15 mouse cellular contexts compared by ENCODE assay signal in genomic region chr4:133488619-133489392, GRCm38 (mm10). TPM values are rescaled to one million over a fixed set of nuclear protein-coding genes. Genes with fewer than 3 reads are reported as not detected.
DNase-seq lines count a peak whose midpoint lies in the region; ATAC-seq lines count a peak whose summit lies in the region.
"Had no signal": no experiment of that assay in that cellular context is flagged by ENCODE, and none has a peak within 500 bp of the region (broad histone marks: within the 10 kb centered on the region; RNA-seq: fewer than 3 reads in every experiment).

No protein-coding gene starts in this region.

- peaks cover 34% of the 10 kb centered on the region for H3K4me1 ChIP-seq in lung, embryonic 15.5 days
- H3K4me1 ChIP-seq in liver, embryonic 15.5 days (replicated peaks): peaks cover 45% of the 10 kb centered on the region
- H3K4me1 ChIP-seq in stomach, embryonic 15.5 days: peaks cover 22% of the 10 kb centered on the region

- H3K27ac ChIP-seq in lung, embryonic 15.5 days: peak overlapping the region; percentile 41
- no peak overlapping the region for H3K27ac ChIP-seq in liver, embryonic 15.5 days (replicated peaks)
- peak overlapping the region; percentile 5; the same call in 1 of the 2 replicates for H3K27ac ChIP-seq in stomach, embryonic 15.5 days
- H3K27ac ChIP-seq: hindbrain, postnatal 0 days; macrophage had no signal

- no peaks in the 10 kb centered on the region for H3K9me3 ChIP-seq in lung, embryonic 15.5 days
- no peaks in the 10 kb centered on the region for H3K9me3 ChIP-seq in liver, embryonic 15.5 days (replicated peaks)
- no peaks in the 10 kb centered on the region for H3K9me3 ChIP-seq in stomach, embryonic 15.5 days
- H3K9me3 ChIP-seq: embryonic facial prominence, embryonic 13.5 days had no signal

- no peaks in the 10 kb centered on the region for H3K27me3 ChIP-seq in lung, embryonic 15.5 days
- peaks cover 46% of the 10 kb centered on the region for H3K27me3 ChIP-seq in liver, embryonic 15.5 days
- H3K27me3 ChIP-seq in stomach, embryonic 15.5 days (replicated peaks): no peaks in the 10 kb centered on the region

- WGBS in lung, embryonic 15.5 days: 67% methylated on average over 20 of the region's 20 CpGs
- 57% methylated on average over 20 of the region's 20 CpGs for WGBS in liver, embryonic 15.5 days (ENCODE audit: insufficient replicate concordance)
- WGBS in stomach, embryonic 15.5 days: 68% methylated on average over 20 of the region's 20 CpGs

- DNase-seq in cerebellum, adult 8-10 months: peak; percentile 7
- no peak for DNase-seq in cerebellum, adult 9-10 months
- DNase-seq in lung, postnatal 14 days: no peak
- DNase-seq in spleen, postnatal 14 days (ENCODE audit: low spot score in 2 of 2): no peak
- DNase-seq in urinary bladder, adult 18-20 months (ENCODE audit: low spot score in 2 of 2): no peak
- DNase-seq: cerebellum, postnatal 14 days; gastrocnemius, postnatal 36 days; right cerebral cortex, postnatal 14 days had no signal

- no peak for ATAC-seq in lung, embryonic 15.5 days (ENCODE audit: borderline replicate concordance, extremely low read depth, low FRiP score, low TSS enrichment)
- ATAC-seq in liver, embryonic 15.5 days (ENCODE audit: insufficient read depth): peak; percentile 73
- ATAC-seq in stomach, embryonic 15.5 days (ENCODE audit: insufficient read depth, low FRiP score, low read depth): peak; percentile 57; the same call in 1 of the 2 replicates
- ATAC-seq: forebrain, embryonic 16.5 days; hindbrain, postnatal 0 days had no signal

- H3K4me3 ChIP-seq in lung, embryonic 15.5 days: no peak overlapping the region
- H3K4me3 ChIP-seq in liver, embryonic 15.5 days (replicated peaks): no peak overlapping the region
- no peak overlapping the region for H3K4me3 ChIP-seq in stomach, embryonic 15.5 days (replicated peaks)
- H3K4me3 ChIP-seq: embryonic facial prominence, embryonic 13.5 days had no signal

- no peak overlapping the region for H3K9ac ChIP-seq in lung, embryonic 15.5 days
- no peak overlapping the region for H3K9ac ChIP-seq in liver, embryonic 15.5 days
- H3K9ac ChIP-seq in stomach, embryonic 15.5 days: no peak overlapping the region
- H3K9ac ChIP-seq: embryonic facial prominence, embryonic 13.5 days had no signal

- no peak overlapping the region for H3K4me2 ChIP-seq in lung, embryonic 15.5 days
- H3K4me2 ChIP-seq in liver, embryonic 15.5 days: no peak overlapping the region
- H3K4me2 ChIP-seq in stomach, embryonic 15.5 days: no peak overlapping the region
- H3K4me2 ChIP-seq: embryonic facial prominence, embryonic 13.5 days had no signal

- no peaks in the 10 kb centered on the region for H3K36me3 ChIP-seq in lung, embryonic 15.5 days
- no peaks in the 10 kb centered on the region for H3K36me3 ChIP-seq in liver, embryonic 15.5 days (replicated peaks)
- no peaks in the 10 kb centered on the region for H3K36me3 ChIP-seq in stomach, embryonic 15.5 days
- H3K36me3 ChIP-seq: embryonic facial prominence, embryonic 13.5 days had no signal

RNA-seq across cellular contexts. Expression of gene Tent5b, which starts 8.9 kb away (rescaled TPM):
- 1.5 and 1.9 TPM in 2 replicates for polyA plus RNA-seq in lung, embryonic 15.5 days (2015; fragmentation: Nextera tagmentation; extraction: Ambion mirVana)
- polyA plus RNA-seq in liver, embryonic 15.5 days (2015; fragmentation: Nextera tagmentation; extraction: Ambion mirVana): 0.15 and 0.21 TPM in 2 replicates
- polyA plus RNA-seq in stomach, embryonic 15.5 days (2015; fragmentation: Nextera tagmentation; extraction: Ambion mirVana): 2.4 and 4.1 TPM in 2 replicates
- polyA plus RNA-seq: macrophage had no signal

RNA-seq across cellular contexts. Expression of gene Trnp1, which starts 9.5 kb away (rescaled TPM):
- polyA plus RNA-seq in lung, embryonic 15.5 days (2015; fragmentation: Nextera tagmentation; extraction: Ambion mirVana): 0.79 and 1.2 TPM in 2 replicates
- polyA plus RNA-seq in liver, embryonic 15.5 days (2015; fragmentation: Nextera tagmentation; extraction: Ambion mirVana): 0.06 TPM in 1 of 2 replicates, not detected in the other
- 2.8 and 3.1 TPM in 2 replicates for polyA plus RNA-seq in stomach, embryonic 15.5 days (2015; fragmentation: Nextera tagmentation; extraction: Ambion mirVana)

RNA-seq across cellular contexts. Expression of gene Kdf1, which starts 30.0 kb away (rescaled TPM):
- 29.2 and 29.7 TPM in 2 replicates for polyA plus RNA-seq in lung, embryonic 15.5 days (2015; fragmentation: Nextera tagmentation; extraction: Ambion mirVana)
- polyA plus RNA-seq in liver, embryonic 15.5 days (2015; fragmentation: Nextera tagmentation; extraction: Ambion mirVana): 1.0 and 1.5 TPM in 2 replicates
- 31.5 and 38.6 TPM in 2 replicates for polyA plus RNA-seq in stomach, embryonic 15.5 days (2015; fragmentation: Nextera tagmentation; extraction: Ambion mirVana)
- polyA plus RNA-seq: macrophage had no signal

RNA-seq across cellular contexts. Expression of gene Nudc, which starts 57.0 kb away (rescaled TPM):
- 300 and 313 TPM in 2 replicates for polyA plus RNA-seq in lung, embryonic 15.5 days (2015; fragmentation: Nextera tagmentation; extraction: Ambion mirVana)
- 116 TPM in 2 replicates for polyA plus RNA-seq in liver, embryonic 15.5 days (2015; fragmentation: Nextera tagmentation; extraction: Ambion mirVana)
- 291 and 292 TPM in 2 replicates for polyA plus RNA-seq in stomach, embryonic 15.5 days (2015; fragmentation: Nextera tagmentation; extraction: Ambion mirVana)

Comparison
In these comparisons a context has a peak if more than half of its experiments do, and no peak if none do; other contexts are left out.
1. RNA of gene Kdf1, which starts 30.0 kb away (polyA plus RNA-seq): 31.5 to 38.6 TPM in stomach, embryonic 15.5 days and 29.2 to 29.7 TPM in lung, embryonic 15.5 days; 1.0 to 1.5 TPM in liver, embryonic 15.5 days; every median in the first group is over 10 times any median in the second.